Mouse (Mus musculus) olfactory bulb, adult 2 months (tissue): Measurements from ENCODE around the gene Vgll2. TPM values are rescaled to one million over a fixed set of nuclear protein-coding genes. Genes with fewer than 3 reads are reported as not detected.

Experiments
- H3K27ac ChIP-seq: fragments of 200-500 bp; 2 replicates; pipeline ENCODE4 v1.5.1; 2012; ENCODE audit warnings: low read depth, low read length; ENCODE audit not compliant: insufficient read depth
- H3K4me1 ChIP-seq: fragments of 200-500 bp; 2 replicates; pipeline ENCODE4 v1.6.1; 2012; ENCODE audit warnings: low read length; ENCODE audit not compliant: control insufficient read depth, insufficient read depth
- H3K4me3 ChIP-seq: fragments of 200-500 bp; 2 replicates; pipeline ENCODE4 v1.5.1; 2012; ENCODE audit warnings: mild to moderate bottlenecking, low read depth, low read length, moderate library complexity; ENCODE audit not compliant: insufficient read depth
- CTCF ChIP-seq: fragments of 200-500 bp; IDR thresholded peaks from 2 replicates; pipeline ENCODE4 v1.5.1; 2012; ENCODE audit warnings: low read depth, mild to moderate bottlenecking, low read length, moderate library complexity; ENCODE audit not compliant: insufficient read depth
- POLR2A ChIP-seq: fragments of 200-500 bp; IDR thresholded peaks from 2 replicates; pipeline ENCODE4 v1.6.1; 2012; ENCODE audit warnings: mild to moderate bottlenecking, low read depth, low read length, moderate library complexity; ENCODE audit not compliant: insufficient read depth
- WGBS: fragments of 180-500 bp; shearing (Covaris S2); methylation state at CpG from one replicate; pipeline ENCODE4 v1.1.7; 2018; 5-methylcytosine and 5-hydroxymethylcytosine counted together
- polyA plus RNA-seq: library from polyadenylated mRNA; stranded (reverse); fragments of >200 nt; gene quantifications from 2 replicates; pipeline ENCODE4 v1.2.4, GENCODE M21; 2012; ENCODE audit warnings: low replicate concordance; ENCODE audit not compliant: missing spikeins, insufficient read depth, insufficient read length

The Vgll2 gene
- polyA plus RNA-seq, 1 experiment = not detected

DNA sequence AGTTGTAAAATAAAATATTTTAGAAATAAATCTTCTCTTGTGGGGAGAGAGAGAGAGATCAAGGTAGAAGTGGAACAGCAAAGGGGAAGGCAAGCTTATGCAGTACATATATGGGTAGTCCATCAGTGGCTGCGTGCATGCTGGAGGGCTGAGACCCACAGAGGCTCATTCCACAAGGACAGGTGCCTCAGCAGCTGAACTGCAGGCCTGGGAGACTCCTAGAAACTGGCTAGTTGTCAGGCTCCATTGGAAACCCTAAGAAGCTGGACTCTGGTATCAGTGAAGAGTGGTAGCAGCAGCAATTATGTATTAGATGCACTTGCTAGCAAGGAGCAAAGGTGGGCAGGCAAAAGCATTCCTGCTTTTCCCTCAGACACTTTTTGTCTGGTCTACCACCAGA, 17.1 kb downstream of the Vgll2 start:
- Histone ChIP-seq H3K27ac (no peak overlapping the region), H3K4me3 (no peak overlapping the region), H3K4me1 (no peaks in the 10 kb centered on the region)
- WGBS = 96% methylated on average over 1 of the region's 1 CpGs
- TF ChIP-seq POLR2A (no peak), CTCF (no peak)

DNA sequence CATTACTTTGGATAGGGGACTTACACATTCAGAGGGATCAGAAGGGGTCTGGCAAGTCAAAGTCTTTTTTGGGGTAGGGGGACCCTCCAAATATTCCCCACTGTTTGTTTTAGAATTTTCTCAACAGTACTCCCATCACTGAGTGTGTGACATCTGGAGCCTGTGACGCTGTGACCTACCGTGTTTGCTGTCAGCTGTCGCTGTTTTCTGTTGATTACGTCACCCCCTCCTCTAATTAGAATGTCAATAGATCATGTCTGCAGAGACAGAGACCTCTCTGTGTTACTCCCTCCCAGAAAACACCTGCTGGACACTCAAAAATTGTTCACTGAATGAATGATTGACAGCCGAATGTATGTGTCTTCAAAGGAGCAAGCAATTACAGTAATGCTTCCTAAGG, 20.8 kb downstream of the Vgll2 start:
- no peaks in the 10 kb centered on the region for H3K4me1 ChIP-seq
- no peak overlapping the region for H3K4me3 ChIP-seq
- no peak overlapping the region for H3K27ac ChIP-seq
- 51% methylated on average over 5 of the region's 5 CpGs for WGBS
- TF ChIP-seq POLR2A (no peak), CTCF (no peak)

DNA sequence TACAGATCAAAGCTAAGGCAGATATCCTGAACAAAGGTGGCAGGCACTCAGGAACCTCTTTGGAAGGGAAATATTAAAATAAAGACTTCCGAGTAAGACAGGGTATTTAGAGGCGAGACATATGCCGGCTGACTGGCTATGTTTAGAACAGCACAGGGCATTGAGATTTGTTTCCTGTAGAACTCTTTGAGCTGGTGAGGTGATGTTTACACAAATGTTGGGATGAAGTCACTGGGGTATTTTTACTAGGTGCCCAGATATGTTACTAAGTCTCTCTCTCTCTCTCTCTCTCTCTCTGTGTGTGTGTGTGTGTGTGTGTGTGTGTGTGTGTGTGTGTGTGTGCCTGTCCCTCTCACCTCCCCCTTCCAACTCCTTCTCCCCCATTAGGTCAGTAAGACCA, 26.0 kb downstream of the Vgll2 start:
- Histone ChIP-seq H3K4me1 (no peaks in the 10 kb centered on the region), H3K4me3 (no peak overlapping the region), H3K27ac (no peak overlapping the region)
- TF ChIP-seq POLR2A (no peak), CTCF (no peak)
- WGBS = 49% methylated on average over 3 of the region's 3 CpGs

DNA sequence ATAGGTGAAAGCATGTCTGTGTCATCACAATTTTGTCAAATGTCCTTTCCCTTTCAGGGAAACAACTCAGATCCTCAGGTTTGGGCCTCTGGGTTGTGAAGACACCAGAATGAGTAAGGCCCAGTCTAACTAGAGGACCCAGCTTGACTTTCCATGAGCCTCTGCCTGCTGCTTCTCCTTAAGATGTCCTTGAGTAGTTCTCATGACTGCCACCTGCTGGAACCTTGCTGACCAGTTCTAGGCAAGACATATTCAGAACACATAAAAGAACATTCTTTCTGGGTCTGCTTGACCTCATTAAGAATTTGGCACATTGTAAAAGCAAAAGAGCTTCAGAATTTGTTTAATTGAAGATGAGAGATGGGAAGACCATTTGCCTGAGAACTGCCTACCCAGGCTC, 50.2 kb downstream of the Vgll2 start:
- H3K4me1 ChIP-seq = no peaks in the 10 kb centered on the region
- no peak overlapping the region for H3K27ac ChIP-seq
- H3K4me3 ChIP-seq = no peak overlapping the region
- TF ChIP-seq POLR2A (no peak), CTCF (no peak)

Other genes starting within 250 kb of the Vgll2 start
- not detected in 2 replicates for gene Ros1, start 172.7 kb downstream of the Vgll2 start, polyA plus RNA-seq
- not detected in 2 replicates for gene Dcbld1, start 211.1 kb downstream of the Vgll2 start, polyA plus RNA-seq